Mouse (Mus musculus): ENCODE results near the gene Susd5.

GRCm38 (mm10) chr9:114110268-114110667 is 53.3 kb downstream of the Susd5 start:
- no peak for TF ChIP-seq POLR2A (IDR thresholded peaks at IDR 0.05; ENCODE audit: insufficient read depth, low read length)
- TF ChIP-seq CTCF (IDR thresholded peaks at IDR 0.05; ENCODE audit: low read depth, low read length): no peak

Data from ES-Bruce4 (cell line).